Mouse (Mus musculus) neural tube, embryonic 15.5 days (tissue): ENCODE measurements around the gene Rplp0. TPM values are rescaled to one million over a fixed set of nuclear protein-coding genes. Genes with fewer than 3 reads are reported as not detected.
"Not testable (repeated sequence)": the region's sequence is repeated elsewhere in the genome, so short reads cannot be mapped to it uniquely, and the experiment has no call there.

ENCODE experiments used
- ATAC-seq: fragments of 200-750 bp; cut with Nextera tagmentation; 2 replicates; pipeline ENCODE4 v1.8.0; 2017; ENCODE audit warnings: mild to moderate bottlenecking, moderate TSS enrichment, moderate library complexity; ENCODE audit not compliant: low FRiP score
- H3K27ac ChIP-seq: fragments of 300-500 bp; sonication (generic); replicated peaks from 2 replicates; pipeline ENCODE4 v1.5.1; 2015; ENCODE audit warnings: mild to moderate bottlenecking, inconsistent platforms
- H3K27me3 ChIP-seq: fragments of 300-500 bp; sonication (generic); replicated peaks from 2 replicates; pipeline ENCODE4 v1.6.1; 2015; ENCODE audit warnings: inconsistent platforms
- H3K36me3 ChIP-seq: fragments of 300-500 bp; sonication (generic); 2 replicates; pipeline ENCODE4 v1.6.1; 2015; ENCODE audit warnings: inconsistent platforms
- H3K4me1 ChIP-seq: fragments of 300-500 bp; sonication (generic); 2 replicates; pipeline ENCODE4 v1.6.1; 2015; ENCODE audit warnings: inconsistent platforms
- H3K4me2 ChIP-seq: fragments of 300-500 bp; sonication (generic); 2 replicates; pipeline ENCODE4 v1.6.1; 2015; ENCODE audit warnings: inconsistent platforms, mild to moderate bottlenecking, moderate library complexity
- H3K4me3 ChIP-seq: fragments of 300-500 bp; sonication (generic); replicated peaks from 2 replicates; pipeline ENCODE4 v1.5.1; 2015; ENCODE audit warnings: mild to moderate bottlenecking, inconsistent platforms
- H3K9ac ChIP-seq: fragments of 300-500 bp; sonication (generic); replicated peaks from 2 replicates; pipeline ENCODE4 v1.6.1; 2015; ENCODE audit warnings: mild to moderate bottlenecking, inconsistent platforms
- H3K9me3 ChIP-seq: fragments of 300-500 bp; sonication (generic); replicated peaks from 2 replicates; pipeline ENCODE4 v1.6.1; 2016; ENCODE audit warnings: inconsistent platforms
- WGBS: fragments of 180-500 bp; shearing (Covaris S2); methylation state at CpG from one replicate; pipeline ENCODE4 v1.1.7; 2015; ENCODE audit warnings: mixed read lengths; 5-methylcytosine and 5-hydroxymethylcytosine counted together
- polyA plus RNA-seq: library from polyadenylated mRNA; unstranded; fragments of >200 nt; fragmentation: Nextera tagmentation; extraction: Ambion mirVana; gene quantifications from 2 replicates; pipeline ENCODE4 v1.2.1, GENCODE M21; 2015

Rplp0 gene
- polyA plus RNA-seq, 1 experiment from 2014 or later: 785 TPM

DNA sequence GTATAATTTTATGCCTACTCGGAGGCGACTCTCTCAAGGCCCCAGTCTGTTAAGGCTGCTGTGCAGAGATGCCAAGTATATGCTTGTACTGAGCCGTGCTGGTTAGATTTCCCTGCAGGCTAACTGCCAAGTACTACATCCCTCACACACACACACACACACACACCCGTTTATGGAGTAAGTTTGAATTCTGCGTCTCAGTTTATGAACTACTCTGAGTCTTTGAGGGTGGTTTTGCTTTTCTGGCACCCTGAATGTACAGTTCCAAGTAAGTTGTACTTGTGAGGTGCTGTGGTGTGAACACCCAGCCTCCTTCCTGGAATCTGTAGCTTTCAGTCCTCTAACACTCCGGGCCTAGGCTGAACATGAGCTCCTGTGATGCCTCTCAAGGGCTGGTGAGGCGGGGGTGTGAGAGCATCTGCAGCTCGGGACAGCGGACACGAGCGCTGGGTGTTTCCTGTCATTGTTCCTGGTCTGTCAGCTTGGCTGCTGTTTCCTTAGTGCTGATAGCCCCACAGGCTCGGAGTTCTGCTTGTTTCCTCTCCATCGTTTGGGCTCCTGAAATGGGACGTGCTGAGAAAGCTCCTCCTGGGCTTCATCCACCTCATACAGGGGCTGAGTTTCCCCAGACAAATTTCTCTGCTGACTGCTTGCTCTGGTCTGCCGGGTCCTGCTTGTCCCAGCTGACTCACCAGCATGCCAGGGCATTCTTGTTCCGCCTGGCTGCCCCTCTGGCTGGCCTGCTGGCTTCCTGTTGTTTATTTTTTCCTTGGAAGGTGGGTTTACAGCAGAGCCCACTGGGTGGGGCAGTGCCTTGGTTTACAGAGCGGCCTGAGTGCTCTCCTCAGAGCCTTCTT lies 13.6 kb downstream of the Rplp0 start:
- H3K9ac ChIP-seq: no peak overlapping the region
- no peaks in the 10 kb centered on the region for H3K27me3 ChIP-seq
- H3K36me3 ChIP-seq: peaks cover 54% of the 10 kb centered on the region
- 65% methylated on average over 17 of the region's 17 CpGs for WGBS
- H3K9me3 ChIP-seq: no peaks in the 10 kb centered on the region
- no peak for ATAC-seq
- no peak overlapping the region for H3K4me3 ChIP-seq
- peak overlapping the region; percentile 0; the same call in 1 of the 2 replicates for H3K27ac ChIP-seq
- peaks cover 15% of the 10 kb centered on the region for H3K4me1 ChIP-seq
- H3K4me2 ChIP-seq: no peak overlapping the region

DNA sequence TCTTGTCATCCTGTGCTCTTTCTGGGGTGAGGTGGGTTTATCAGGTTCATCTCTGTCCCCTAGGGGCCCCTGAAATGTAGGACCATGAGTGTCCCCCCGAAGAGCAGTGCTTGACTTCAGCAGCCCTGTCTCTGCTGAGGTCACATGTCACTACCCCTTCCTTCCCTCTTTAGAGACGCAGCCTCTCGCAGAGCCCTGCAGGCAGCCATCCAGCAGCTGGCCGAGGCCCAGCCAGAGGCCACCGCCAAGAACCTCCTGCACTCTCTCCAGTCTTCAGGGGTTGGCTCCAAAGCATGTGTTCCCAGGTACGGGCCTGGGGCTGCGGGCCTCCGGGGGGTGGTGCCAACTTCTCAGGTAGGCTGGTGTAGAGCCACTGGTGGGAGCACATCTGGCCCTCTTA lies 15.7 kb downstream of the Rplp0 start:
- WGBS: 85% methylated on average over 8 of the region's 8 CpGs
- H3K4me3 ChIP-seq: no peak overlapping the region
- no peak for ATAC-seq

DNA sequence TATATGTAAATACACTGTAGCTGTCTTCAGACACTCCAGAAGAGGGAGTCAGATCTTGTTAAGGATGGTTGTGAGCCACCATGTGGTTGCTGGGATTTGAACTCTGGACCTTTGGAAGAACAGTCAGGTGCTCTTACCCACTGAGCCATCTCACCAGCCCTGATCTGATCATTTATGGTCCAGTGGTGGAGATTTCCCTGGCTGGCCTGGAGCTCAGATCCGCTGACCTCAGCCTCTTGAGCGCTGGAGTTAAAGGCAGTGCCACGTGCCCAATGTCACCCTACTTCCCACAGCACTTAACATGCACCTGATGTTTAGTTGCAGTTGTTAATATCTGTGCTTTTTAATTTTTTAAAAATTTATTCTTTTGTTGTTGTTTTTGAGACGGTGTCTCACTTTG lies 18.4 kb downstream of the Rplp0 start:
- not testable (repeated sequence) for H3K4me1 ChIP-seq, ATAC-seq, H3K27me3 ChIP-seq, H3K4me2 ChIP-seq, H3K9me3 ChIP-seq, H3K4me3 ChIP-seq, H3K27ac ChIP-seq, H3K9ac ChIP-seq
- peaks cover 89% of the 10 kb centered on the region for H3K36me3 ChIP-seq
- 96% methylated on average over 4 of the region's 4 CpGs for WGBS

More for the DNA sequence above, 15.7 kb downstream of the Rplp0 start:
- peaks cover 75% of the 10 kb centered on the region for H3K36me3 ChIP-seq
- no peaks in the 10 kb centered on the region for H3K4me1 ChIP-seq
- H3K9ac ChIP-seq: no peak overlapping the region
- H3K9me3 ChIP-seq: no peaks in the 10 kb centered on the region
- no peak overlapping the region for H3K4me2 ChIP-seq
- no peaks in the 10 kb centered on the region for H3K27me3 ChIP-seq
- H3K27ac ChIP-seq: no peak overlapping the region

DNA sequence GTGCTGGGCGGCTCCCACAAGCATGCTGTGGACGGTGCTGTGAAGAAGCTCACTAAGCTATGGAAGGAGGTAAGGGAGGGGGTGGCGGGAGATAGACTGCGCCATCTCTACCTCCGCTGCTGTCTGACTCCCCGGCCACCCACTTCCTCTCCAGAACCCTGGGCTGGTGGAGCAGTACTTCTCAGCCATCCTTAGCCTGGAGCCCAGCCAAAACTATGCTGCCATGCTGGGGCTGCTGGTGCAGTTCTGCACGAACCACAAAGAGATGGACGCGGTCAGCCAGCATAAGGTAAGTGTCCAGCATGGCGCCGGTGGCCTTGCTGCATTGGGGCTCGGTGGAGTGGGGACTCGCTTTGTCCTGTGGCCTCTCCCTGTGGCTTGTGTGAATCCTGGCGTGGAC lies 19.7 kb downstream of the Rplp0 start:
- Histone ChIP-seq H3K36me3 (peaks cover 95% of the 10 kb centered on the region), H3K4me1 (no peaks in the 10 kb centered on the region), H3K9me3 (peaks cover 3% of the 10 kb centered on the region; the same call in 1 of the 2 replicates), H3K27ac (no peak overlapping the region), H3K4me3 (no peak overlapping the region), H3K9ac (no peak overlapping the region), H3K27me3 (no peaks in the 10 kb centered on the region), H3K4me2 (no peak overlapping the region)
- ATAC-seq: no peak
- WGBS: 93% methylated on average over 14 of the region's 14 CpGs

DNA sequence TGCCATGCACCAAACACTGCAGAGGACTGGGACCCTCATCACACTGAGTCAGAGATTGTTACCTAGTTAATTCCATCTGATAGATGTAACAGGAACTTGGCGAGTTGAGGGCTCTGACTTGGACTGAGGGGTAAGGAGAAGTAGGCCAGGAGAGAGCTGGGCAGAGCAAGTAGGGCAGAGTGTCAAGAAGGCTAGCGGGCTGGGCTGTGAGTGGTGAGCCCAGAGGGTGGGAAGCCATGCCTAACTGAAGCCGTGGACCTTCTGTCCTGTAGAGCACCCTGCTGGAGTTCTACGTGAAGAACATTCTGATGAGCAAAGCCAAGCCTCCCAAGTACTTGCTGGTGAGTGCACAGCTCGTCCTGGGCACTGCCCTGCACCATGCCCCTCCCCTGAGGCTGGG lies 20.1 kb downstream of the Rplp0 start:
- no peak for ATAC-seq
- Histone ChIP-seq H3K36me3 (peaks cover 95% of the 10 kb centered on the region), H3K27ac (no peak overlapping the region), H3K4me1 (no peaks in the 10 kb centered on the region), H3K9me3 (peaks cover 3% of the 10 kb centered on the region; the same call in 1 of the 2 replicates), H3K4me2 (no peak overlapping the region), H3K4me3 (no peak overlapping the region), H3K27me3 (no peaks in the 10 kb centered on the region), H3K9ac (no peak overlapping the region)
- 94% methylated on average over 5 of the region's 5 CpGs for WGBS

DNA sequence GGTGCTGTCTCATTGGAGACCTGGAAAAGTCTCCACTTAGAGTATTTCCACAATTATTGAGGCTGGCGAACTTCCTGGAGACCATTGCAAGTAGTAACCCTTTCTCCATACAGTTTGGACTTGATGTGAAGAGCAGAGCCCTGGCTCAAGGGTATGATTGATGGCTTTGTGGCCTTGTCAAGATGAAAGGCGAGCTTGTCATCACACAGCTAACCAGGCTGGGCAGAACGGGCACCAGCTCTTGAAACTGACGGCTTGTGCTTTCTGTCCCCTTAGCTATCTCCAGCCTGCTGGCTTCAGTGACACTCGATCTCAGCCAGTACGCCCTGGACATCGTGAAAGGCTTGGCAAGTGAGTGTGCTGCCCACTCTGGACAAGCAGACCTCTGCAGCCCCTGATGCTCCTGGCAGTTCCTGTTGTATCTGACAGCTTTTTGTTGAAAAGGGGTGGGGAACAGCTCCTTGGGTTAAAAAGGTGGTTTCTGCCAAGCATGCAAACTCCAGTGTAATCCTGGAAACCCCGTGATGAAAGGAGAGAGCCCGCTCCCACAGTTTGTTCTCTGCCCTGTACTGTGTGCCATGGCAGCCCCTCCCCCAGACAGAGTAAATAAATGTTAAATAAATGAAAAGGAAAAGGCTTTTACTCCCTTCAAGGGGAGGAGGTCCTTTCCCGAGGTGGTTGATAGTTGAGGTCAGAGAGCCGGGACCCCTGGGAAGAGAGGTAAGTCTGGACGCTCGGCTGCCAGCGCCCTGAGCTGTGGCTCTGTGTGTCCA lies 21.1 kb downstream of the Rplp0 start:
- peaks cover 95% of the 10 kb centered on the region for H3K36me3 ChIP-seq
- no peaks in the 10 kb centered on the region for H3K27me3 ChIP-seq
- no peak overlapping the region for H3K4me2 ChIP-seq
- no peak overlapping the region for H3K9ac ChIP-seq
- no peak for ATAC-seq
- no peak overlapping the region for H3K4me3 ChIP-seq
- peaks cover 3% of the 10 kb centered on the region; the same call in 1 of the 2 replicates for H3K9me3 ChIP-seq
- H3K27ac ChIP-seq: no peak overlapping the region
- H3K4me1 ChIP-seq: no peaks in the 10 kb centered on the region
- WGBS: 94% methylated on average over 14 of the region's 14 CpGs

DNA sequence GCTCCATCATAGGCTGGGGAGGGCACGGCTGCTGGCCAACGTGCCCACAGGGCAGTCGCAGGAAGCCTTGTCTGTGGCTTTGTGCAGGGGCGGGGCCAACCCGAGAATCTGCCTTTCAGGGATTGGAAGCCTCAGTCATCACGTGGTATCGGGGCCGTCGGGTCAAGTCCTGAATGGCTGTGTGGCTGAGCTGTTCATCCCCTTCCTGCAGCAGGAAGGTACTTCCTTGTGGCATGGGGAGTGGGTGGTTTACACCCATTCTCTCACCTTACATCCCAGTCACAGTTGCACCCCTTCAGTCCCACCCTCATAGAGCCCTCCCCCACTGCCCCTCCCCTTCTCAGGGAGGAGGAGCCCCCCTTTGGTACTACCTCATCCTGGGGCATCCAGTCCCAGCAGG lies 22.4 kb downstream of the Rplp0 start:
- Histone ChIP-seq H3K4me1 (no peaks in the 10 kb centered on the region), H3K9ac (no peak overlapping the region), H3K27ac (no peak overlapping the region), H3K36me3 (peaks cover 97% of the 10 kb centered on the region), H3K27me3 (no peaks in the 10 kb centered on the region), H3K4me3 (no peak overlapping the region), H3K4me2 (no peak overlapping the region), H3K9me3 (peaks cover 3% of the 10 kb centered on the region; the same call in 1 of the 2 replicates)
- 94% methylated on average over 9 of the region's 9 CpGs for WGBS
- ATAC-seq: no peak

DNA sequence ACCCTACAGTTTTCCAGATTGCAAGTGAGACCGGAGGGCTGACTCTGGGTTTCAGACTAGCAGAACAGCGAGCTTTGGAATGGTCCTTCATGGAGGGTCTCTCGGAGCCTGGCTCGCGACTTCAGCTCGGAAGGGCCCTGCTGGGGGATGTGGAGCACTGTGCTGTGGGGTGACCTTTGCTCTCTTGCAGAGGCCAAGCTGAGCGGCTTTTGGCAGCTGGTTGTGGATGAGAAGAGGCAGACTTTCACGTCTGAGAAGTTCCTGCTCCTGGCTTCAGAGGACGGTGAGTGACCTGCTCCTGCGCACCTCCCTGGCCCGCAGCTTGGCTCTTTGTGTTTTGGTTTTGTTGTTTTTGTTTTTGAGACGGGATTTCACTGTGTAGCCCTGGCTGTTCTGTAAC lies 26.3 kb downstream of the Rplp0 start:
- Histone ChIP-seq H3K27me3 (no peaks in the 10 kb centered on the region), H3K4me3 (no peak overlapping the region), H3K4me1 (no peaks in the 10 kb centered on the region), H3K9ac (no peak overlapping the region), H3K9me3 (peaks cover 3% of the 10 kb centered on the region; the same call in 1 of the 2 replicates), H3K36me3 (peaks cover 95% of the 10 kb centered on the region), H3K4me2 (no peak overlapping the region), H3K27ac (no peak overlapping the region)
- ATAC-seq: no peak
- 93% methylated on average over 12 of the region's 12 CpGs for WGBS

DNA sequence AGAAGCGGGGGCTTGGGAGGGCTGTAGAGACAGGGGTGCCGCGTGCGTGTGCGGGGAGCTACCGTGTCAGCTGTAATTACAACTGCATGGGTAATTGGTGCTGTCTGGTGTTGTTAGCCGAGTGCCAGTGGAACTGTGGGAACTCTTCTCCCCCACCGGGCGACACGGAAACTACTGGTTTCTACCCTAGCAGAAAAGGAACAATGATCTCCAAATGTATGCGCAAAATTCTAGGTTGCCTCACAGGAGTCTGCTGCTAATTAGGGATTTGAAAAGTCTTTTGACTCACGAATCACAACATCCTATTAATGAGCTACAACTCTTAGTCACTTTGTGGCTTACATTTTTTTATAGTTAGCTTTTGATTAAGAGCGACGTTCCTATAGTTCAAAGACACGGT lies 26.9 kb downstream of the Rplp0 start:
- no peak for ATAC-seq
- peaks cover 3% of the 10 kb centered on the region; the same call in 1 of the 2 replicates for H3K9me3 ChIP-seq
- H3K36me3 ChIP-seq: peaks cover 95% of the 10 kb centered on the region
- H3K27ac ChIP-seq: no peak overlapping the region
- no peak overlapping the region for H3K4me2 ChIP-seq
- H3K27me3 ChIP-seq: no peaks in the 10 kb centered on the region
- WGBS: 68% methylated on average over 15 of the region's 15 CpGs
- H3K9ac ChIP-seq: no peak overlapping the region
- H3K4me1 ChIP-seq: no peaks in the 10 kb centered on the region
- no peak overlapping the region for H3K4me3 ChIP-seq

DNA sequence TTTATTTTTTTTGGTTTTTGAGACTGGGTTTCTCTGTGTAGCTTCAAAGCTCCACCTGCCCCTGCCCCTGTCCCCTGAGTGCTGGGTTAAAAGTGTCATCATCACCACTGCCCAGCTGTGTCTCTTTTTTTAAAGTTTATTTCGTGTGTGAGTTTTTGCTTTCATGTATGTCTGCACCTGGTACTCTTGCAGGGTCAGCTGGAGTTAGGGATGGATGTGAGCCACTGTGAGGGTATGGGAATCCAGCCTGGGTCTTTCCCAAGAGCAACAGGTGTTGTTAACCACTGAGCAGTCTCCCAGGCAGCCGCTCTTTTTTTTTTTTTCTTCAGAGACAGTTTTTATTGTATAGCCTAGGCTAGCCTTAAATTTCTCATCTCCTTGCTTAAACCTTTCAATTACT lies 27.5 kb downstream of the Rplp0 start:
- Histone ChIP-seq H3K4me1 (no peaks in the 10 kb centered on the region), H3K9ac (no peak overlapping the region), H3K36me3 (peaks cover 95% of the 10 kb centered on the region), H3K9me3 (peaks cover 3% of the 10 kb centered on the region; the same call in 1 of the 2 replicates), H3K27me3 (no peaks in the 10 kb centered on the region), H3K4me3 (no peak overlapping the region), H3K27ac (no peak overlapping the region), H3K4me2 (no peak overlapping the region)
- ATAC-seq: no peak
- WGBS: 94% methylated on average over 2 of the region's 2 CpGs

DNA sequence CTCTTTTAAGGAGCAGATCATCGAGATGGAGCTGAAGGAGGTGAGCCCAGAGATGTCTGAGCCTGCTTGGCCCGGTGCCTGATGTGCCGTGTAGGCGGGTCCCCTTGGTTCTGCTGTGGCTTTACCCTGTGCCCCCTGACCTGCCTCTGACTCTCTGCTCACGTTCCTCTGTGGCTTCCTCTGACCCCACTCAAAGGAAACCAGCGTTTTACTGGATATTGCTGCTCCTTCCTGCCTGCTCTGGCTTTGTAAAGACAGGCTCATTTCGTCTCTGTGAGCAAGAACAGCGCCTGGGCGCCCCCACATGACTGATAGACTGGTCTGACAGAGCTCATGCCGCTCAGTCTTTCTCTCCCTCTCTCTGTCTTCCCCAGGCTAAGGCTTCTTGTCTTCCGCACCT lies 31.8 kb downstream of the Rplp0 start:
- Histone ChIP-seq H3K9ac (no peak overlapping the region), H3K36me3 (peaks cover 95% of the 10 kb centered on the region), H3K27me3 (no peaks in the 10 kb centered on the region), H3K4me2 (no peak overlapping the region), H3K9me3 (no peaks in the 10 kb centered on the region), H3K4me1 (no peaks in the 10 kb centered on the region), H3K27ac (no peak overlapping the region), H3K4me3 (no peak overlapping the region)
- WGBS: 84% methylated on average over 11 of the region's 11 CpGs
- no peak for ATAC-seq

DNA sequence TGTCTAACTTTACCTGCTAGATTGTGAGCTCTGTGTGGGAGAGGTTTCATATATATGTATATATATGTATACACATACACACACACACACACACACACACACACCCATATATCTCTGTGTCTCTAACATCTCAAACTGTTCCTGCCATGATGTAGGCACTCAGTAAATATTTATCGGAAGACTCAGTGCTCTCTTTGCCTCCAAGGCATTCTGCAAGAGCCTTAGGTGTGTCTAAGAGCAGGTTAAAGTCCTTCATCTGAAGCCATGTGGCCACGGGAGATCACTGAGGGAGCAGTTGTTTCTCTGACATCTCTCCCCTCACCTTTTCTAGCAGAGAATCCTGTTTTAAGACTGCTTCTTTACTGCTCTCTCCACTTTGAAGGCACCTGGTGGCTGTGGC lies 32.2 kb downstream of the Rplp0 start:
- no peak overlapping the region for H3K4me3 ChIP-seq

More for the DNA sequence above, 32.2 kb downstream of the Rplp0 start:
- Histone ChIP-seq H3K27ac (no peak overlapping the region), H3K4me2 (no peak overlapping the region), H3K9ac (no peak overlapping the region), H3K4me1 (no peaks in the 10 kb centered on the region), H3K27me3 (no peaks in the 10 kb centered on the region), H3K9me3 (no peaks in the 10 kb centered on the region), H3K36me3 (peaks cover 95% of the 10 kb centered on the region)
- ATAC-seq: no peak
- WGBS: 91% methylated on average over 2 of the region's 2 CpGs
